Mouse (Mus musculus) thymus, postnatal 36 days (tissue): ENCODE data around the gene Kctd17.

Experiments used
- DNase-seq, 2 experiments: peaks; one replicate each; pipeline ENCODE4 v3.0.0; 2022; ENCODE audit warnings: mixed read lengths in 2 of 2

The Kctd17 gene

DNA sequence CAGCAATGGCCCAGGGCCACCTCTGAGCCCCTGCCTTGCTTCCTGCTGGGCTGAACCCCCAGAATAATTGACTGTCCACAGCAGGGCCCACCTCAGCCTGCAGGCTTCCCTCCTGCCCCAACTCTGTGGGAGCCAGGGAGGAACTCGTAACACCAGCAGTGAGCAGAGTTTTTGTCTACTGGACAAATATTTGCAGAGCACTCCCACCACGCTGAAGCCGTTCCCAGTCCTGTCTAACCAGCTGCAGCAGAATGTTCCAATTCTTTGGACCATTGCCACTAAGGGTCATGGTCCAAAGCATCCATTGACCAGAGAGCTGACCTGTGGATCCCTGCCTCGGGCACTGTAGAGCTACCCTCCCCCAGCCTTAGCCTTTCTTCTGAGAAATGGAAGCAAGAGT lies 11.4 kb upstream of the Kctd17 start:
- no peak for DNase-seq

DNA sequence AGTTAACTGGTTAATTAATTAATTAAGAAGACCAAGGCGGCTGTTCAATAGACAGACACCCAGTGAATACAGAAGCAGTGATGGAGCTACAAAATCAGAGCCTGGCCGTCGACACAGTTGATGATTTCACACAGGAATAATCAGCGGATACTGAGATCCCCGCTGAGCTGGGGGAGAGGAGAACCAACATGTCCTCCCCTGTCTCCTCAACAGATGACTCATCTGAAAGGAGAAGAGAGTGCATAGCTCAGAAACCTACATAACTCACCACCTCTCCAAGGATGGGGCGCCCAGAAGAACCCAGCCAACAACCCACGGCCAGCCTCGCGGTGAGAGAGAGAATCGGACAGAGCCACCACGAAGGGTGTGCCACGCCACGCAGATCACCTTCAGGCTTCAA lies 8.0 kb upstream of the Kctd17 start:
- no peak for DNase-seq

DNA sequence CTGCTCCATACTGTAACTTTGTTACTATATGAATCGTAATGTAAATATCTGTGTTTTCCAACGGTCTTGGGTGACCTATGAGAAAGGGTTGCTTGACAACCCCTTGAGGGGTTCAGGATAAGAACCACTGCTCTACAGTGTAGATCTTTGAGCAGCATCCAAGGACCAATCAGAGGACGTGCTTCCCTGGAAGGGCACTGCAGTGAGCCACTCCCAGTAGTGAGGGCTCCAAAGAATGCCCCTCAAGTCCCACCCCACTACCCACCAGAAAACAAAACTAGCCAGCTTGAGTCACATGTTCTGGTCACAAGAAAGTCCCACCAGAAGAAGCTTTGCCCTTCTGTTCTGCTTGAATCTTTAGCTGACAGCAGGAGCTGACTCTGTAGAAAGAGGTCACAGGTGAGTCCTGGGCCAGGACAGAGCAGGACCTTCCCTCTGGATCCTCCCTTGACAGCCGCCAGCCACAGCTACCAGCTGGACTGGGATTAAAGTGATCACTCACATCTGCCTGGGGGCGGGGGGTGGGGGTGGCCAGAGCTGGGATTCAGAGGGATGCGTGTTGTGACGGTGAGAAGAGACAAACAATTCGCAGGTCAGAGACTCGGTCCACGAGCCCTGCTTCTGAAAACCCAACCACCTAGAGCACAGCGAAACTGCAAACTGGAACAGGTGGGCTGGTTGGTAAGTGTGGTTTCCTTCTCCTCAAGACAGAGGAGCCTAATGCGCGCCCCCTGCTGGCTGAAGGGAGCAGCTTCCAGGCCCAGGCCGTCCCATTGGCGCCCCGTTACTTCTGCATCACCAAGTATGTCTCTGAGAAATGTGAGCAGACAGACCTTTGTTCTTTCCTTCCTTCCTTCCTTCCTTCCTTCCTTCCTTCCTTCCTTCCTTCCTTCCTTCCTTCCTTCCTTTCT lies 6.1 kb upstream of the Kctd17 start:
- DNase-seq = peak; percentile 86 to 87

DNA sequence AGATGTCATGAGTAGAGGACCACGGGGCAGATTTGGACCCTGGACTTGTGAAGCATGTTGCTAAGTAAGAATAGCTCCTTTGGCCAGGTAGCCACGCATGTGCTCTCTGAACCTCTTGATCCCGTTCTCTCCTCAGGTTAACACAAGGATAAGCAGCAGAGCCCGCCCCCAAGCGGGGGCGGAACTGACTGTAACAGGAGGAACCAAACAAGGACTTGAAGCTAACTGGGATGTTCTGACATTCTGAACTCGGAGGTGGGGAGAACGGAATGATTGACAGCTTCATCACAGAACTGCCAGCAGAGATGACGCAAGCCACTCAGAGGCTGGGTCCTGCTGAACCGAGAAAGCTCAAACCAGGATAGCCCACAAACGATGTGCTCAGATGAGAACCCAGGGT lies 3.9 kb upstream of the Kctd17 start:
- DNase-seq = no peak

DNA sequence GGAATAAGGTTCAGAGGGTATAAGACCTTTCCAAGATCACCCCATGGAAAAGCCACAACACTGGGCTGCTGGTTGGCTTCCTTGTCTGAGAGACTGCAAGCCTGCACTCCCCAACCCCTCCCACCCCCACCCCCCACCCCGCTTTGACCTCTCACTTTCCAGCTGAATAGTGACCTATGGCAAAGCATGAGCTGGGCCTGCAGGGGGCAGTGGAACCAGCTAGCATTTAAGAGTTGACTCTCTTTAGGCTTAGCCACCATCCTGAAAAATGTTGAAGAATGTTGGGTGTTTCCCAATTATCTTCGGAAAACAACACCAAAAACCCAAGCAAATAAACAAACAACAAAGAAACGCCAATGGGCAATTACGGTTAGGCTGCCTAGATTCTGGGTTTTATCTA lies 3.1 kb upstream of the Kctd17 start:
- DNase-seq = no peak

DNA sequence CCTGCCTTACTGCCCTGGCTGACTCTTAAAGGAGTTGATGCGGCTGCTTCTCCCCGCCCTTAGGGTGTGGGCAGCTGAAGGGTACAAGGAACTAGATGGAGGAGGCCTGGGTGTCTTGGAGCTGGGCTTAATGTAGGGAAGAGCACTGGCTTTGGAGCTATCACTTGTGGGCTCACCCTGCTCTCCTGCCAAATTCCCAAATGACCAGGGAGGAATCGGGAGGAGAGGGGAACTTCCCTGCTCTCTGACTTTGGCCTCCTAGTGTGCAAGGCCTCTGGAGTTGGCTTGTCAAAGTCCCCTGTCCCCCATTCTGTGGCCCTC lies 735 bp downstream of the Kctd17 start:
- no peak for DNase-seq

DNA sequence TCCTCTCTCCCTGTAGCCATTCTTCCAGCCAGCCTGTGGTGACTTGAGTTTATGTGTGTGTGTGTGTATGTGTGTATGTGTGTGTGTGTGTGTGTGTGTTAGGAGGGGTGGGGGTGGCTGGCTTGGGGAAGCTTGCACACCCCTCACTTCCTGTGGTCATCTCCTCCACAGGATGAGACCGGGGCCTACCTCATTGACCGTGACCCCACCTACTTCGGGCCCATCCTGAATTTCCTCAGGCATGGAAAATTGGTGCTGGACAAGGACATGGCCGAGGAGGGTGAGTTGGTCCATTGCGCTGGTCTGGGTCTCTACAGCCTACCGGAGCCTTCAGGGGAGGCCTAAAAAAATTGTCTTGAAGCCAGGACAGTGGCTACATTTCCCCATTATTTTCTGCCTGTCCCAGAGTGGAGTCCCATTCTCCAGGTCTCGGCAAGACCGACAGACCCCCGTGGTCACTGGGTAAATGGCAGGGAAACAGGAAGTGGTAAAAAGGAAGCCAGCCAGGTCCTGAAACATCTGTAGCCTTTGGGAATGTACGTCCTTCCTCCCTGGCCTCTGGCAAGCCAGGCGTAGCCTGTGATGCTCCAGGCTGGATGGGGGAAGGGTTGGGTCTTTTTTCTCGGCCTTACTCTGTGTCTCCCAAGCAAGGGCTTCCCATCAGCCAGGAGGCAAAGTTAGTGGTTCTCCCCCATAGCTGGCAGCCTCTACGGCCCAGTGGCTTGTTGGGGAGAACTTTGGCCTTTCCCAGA lies 1.7 kb downstream of the Kctd17 start:
- no peak for DNase-seq

DNA sequence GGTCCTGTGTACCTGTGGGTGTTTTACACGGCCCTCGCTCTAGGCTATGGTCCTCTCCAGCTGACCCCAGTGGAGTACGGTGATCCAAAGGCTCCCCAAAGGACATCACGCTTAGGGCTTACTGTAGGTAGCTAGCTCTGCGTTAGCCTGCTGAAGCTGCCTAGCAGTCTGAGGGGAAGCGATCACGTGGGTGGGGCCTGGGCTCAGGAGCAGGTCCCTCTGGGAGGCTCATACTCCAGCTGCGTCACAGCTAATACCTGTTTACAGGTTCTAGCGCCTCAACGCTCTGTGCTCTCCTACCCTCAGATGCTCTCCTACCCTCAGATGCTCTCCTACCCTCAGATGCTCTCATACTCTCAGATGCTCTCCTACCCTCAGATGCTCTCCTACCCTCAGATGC lies 2.5 kb downstream of the Kctd17 start:
- no peak for DNase-seq

DNA sequence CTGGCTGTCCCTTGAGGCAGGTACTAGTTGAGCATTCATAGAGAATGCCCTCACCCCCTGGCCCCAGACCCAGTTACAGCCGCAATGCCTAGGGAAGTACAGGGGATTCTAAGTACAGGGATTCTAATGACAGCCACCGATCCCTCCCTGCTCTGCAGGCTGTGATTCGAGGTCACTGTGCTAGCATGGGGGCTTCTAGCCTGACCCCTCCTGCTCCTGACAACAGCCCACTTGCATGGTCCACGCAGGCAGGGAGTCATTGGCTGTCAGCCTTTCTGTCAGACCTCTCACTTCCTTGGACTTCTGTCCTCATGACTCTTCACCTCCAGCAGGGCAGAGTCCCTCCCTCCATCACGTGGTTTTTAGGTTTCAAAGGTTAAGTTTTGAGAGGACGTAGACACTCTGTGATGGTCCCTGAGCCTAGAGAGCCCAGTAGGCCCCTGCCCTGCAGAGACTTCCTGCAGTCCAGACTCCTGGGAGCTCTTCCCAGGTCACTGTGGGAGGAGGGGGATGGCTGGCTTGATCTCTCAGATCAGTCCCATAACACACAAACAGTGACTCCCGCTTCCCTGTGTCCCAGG lies 3.3 kb downstream of the Kctd17 start:
- no peak for DNase-seq

DNA sequence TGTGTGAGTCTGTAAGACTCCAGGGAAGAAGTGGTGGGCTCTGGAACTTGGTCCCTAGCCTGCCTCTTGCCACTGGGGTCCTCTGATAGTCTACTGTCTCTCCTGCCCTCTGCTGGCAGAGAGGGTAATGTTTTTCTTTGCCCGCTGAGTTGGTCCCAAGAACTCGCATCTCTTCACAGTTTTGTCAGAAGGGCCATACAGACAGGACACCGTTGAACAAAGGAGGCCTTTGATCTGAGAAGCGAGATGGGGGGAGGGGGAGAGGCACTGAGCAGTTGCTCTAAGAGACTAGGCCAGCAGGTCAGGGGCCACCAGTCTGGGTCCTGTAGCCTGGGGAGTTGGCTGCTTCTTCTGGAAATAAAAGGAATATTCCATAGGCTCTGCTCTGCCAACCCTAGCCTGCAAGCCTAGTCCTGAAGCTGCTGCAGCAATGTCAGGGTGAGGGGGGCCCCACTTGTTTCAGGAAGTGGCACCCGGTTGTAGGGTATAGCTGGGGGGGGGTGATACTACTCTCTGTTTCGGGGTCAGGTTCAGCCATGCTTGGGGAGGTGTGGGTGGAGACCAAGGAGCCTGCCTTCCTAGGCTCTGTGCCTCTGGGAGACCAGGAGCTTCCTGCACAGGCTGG lies 6.6 kb downstream of the Kctd17 start:
- DNase-seq = peak; percentile 28 to 41

DNA sequence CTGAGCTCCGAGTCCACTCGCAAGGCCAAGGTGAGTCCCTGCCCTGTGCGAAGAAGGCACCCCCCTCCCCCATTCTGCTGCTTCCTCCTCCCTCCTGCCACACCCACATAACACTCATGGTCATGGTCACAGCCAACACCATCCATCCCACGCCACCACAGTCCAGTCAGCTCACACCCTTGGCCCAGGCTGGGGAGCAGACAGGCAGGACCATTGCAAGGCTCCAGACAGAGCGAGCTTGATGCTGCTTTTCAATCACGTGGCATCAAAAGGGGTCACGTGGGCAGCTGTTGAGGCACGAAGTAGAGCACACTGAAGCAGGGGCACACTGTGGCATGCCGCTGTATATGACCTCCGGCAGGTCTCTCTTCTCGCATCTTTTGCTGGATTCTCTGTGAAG lies 7.3 kb downstream of the Kctd17 start:
- no peak for DNase-seq

DNA sequence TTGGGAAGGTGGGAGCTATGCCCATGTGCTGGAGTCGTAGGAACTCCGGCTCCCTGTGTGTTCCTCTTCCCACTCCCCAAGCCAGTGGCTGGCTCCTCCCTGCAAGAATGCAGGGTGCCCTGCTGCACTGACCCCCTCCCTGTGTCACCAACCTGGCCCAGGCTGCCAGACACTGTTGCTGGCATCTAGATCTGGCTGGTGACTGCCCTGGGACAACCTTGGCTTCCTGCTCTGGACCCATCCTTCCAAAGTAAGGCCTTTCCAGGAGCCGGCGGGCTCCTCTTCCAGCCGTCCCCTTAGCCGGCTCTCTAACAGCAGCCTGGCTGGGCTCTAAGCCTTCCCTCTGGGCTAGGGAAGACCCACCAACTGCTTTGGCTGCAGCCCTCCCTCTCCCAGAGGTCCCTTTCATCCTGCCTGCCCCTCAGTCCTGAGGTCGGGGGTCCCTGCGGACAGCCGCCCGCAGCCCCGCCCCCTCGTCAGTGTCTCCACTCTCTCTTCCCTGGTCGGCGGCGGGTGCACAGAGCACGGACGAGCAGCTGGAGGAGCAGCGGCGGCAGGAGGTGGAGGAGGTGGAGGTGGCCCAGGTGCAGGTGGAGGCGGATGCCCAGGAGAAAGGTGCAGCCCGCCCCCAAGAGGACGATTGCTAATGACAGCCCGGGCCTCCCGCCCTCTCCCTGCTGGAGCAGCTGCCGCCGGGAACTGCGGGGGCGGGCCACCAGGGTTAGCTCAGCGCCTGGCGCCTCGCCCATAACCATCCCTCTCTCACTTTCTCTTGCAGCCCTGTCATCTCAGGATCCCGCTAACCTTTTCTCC lies 8.2 kb downstream of the Kctd17 start:
- peak; percentile 19 to 47 for DNase-seq

DNA sequence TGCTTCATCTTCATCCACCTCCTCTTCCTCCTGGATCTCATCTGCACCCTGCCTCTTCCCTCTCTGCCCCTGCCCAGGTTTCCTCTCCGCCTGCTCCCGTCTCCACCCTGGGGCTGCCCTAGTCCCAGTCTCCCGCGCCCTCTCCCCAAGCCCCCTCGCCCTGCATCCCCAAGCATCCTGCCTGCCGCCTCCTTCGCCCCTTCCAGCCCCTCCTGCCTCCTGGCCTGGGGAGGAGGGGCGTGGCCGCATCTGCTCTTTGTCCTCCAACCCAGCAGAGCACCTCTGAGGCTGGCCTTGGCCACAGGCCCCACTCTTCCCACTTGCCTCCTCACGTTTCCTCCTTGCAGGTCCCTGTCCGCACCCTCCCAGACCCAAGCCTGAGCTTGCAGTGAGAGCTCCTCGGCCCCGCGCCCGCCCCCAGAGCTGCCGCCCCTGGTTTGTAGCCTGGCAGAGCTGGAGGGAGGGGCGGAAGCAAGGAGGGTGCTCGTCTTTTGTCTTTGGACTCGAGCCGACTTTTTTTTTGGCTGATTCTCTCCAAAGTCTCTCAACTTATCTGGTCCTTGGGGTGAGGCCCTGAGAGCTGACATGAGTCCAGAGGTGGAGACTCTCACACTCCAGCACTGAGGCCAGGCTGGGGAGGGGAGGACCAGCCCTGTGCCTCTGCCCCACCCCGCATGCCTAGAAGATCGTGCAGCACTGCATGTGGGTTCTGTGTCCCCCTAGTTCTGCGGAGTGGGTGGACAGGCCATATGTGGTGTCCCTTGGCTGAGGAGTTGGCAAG lies 9.1 kb downstream of the Kctd17 start:
- DNase-seq = no peak

DNA sequence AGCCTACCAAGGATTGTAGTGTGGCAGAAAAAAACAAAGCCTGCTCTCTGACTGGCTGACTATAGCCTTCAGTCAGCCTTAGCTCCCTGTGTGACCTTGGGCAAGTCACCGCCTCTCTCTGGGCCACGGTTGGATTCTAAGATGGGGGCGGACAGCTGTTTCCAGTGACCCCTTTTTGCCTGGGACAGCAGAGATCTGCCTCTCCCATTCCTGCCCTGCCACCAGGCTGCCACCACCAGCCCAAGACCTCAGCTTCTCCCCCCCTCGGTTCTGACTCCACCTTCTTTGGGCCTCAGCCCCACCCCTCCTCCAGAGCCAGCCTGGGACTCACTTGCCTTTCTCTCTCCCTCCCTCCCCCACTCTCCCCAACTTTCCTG lies 9.6 kb downstream of the Kctd17 start:
- DNase-seq = no peak

DNA sequence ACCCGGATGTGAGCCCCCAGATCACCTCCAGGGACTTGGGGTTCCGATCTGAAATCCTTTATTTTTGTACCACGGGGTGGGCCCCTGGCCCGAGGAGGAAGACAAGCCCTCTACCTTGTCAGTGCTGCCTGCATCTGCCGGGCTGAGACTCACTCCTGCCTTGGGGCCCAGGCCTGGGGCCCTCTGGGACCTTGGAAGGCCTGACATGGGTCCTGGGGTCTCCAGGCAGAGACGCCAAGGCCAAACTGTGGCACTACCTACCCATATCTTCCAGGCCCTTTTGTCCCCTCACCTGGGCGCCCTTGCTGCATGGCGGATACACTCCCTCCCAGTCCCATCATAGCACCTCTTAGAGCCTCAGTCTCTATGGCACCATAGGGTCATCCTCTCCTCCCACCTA lies 10.1 kb downstream of the Kctd17 start:
- no peak for DNase-seq

DNA sequence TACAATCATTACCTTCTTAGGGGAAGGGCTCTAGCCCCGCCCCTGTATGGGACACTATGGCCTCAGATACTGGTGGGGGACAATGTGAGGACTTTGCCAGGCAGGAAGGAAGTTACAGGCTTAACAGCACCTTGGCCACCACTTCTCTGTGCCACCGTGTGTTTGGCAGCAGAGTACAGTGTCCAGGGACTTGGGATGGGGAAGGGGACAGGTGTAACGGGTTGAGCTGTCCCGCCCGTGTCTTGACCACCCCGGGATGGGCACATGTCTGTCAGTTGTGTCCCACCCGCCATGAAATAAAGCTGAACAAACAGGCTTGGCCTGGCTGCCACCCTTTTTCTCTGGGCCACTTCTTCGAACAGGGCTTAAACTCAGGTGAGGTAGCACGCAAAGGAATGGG lies 10.6 kb downstream of the Kctd17 start:
- no peak for DNase-seq

DNA sequence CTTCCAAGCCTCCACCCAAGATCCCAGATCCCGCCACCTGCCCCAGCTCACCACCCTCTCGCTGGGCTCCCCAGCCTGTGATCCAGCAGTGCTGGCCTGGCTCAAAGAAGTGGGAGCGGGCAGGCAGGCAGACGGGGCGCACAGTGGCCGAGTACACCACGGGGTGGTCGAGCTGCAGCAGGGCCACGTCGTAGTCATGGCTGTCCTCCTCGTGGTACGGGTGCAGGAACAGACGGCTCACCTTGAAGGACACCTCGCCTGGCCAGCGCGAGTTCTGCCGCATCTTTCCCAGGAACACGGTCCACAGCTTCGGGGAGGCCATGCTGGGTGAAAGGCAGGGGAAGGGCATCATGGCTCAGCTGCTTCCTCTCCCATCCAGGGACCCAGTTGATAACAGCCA lies 13.9 kb downstream of the Kctd17 start:
- DNase-seq = no peak

DNA sequence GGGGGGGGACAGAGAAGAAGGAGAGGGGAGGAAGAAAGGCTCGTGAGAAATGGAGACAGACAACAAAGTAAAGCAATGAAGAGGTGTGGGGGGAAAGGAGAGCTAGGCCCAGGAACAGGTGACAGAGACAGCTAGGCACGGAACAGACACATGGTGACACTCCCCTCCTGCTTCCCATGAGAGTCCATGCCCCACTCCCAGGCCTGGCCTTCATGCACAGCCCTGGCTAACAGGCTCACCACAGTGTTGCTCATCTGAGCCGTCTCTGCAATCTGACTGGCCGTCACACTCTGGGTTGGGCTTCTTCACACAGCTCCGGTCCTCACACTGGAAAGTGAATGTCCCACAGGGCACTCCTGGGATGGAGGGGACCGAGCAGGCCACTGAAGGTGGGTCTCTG lies 15.5 kb downstream of the Kctd17 start:
- DNase-seq = no peak

DNA sequence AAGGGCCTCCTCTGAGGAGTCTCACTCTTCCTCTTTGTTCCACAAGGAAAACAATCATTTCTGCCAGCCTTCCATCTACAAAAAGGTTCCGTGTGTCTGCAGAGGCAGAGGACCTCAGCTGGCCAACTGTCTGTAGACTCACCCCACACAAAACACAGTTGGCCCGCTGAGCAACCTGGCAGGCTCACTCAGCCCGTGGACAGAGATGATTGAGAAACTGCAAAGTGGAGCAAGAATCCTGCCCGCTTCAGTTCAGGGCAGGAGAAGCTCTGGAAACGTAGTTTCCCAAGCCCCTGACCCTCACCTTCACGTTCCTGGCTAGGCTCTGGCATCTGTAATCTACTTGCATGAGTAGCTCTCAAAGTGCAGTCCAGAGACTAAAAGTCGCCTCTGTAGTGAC lies 18.8 kb downstream of the Kctd17 start:
- no peak for DNase-seq

DNA sequence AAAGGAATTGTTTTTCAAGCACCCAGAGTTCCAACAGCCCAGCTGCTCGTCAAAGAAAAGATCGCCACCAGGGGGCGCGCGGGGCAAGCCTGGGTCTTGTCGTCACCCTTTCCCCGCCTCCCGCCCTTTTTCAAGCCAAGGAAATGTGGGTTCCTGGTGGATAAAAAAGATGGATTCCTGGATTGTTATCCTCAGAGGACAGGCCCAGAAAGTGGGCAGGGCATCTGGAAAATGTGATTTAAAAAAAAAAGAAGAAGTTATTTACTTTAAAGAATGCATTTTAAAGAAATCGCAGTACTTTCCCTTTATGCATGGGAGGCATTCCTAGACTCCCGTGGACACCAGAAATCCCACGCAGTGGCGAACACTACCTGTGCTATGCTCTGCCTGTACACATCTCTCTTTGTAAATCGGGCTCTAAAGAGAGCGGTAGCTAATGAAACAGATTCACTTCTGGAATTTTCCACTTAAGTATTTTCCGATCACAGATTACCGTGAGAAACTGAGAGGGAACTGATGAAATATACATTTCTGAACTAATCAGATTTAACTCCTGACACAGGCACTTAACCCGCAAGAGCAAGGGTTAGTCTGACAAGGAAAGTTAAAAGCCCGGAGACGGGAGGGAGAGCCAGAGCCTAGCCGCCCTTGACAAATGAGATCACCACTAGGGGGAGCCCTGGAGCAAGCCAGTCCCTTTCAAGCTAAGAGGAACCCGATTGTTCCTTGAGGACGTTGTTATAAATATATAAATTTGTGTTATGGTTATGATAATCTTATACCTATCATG lies 19.6 kb downstream of the Kctd17 start:
- peak; percentile 83 to 89 for DNase-seq

DNA sequence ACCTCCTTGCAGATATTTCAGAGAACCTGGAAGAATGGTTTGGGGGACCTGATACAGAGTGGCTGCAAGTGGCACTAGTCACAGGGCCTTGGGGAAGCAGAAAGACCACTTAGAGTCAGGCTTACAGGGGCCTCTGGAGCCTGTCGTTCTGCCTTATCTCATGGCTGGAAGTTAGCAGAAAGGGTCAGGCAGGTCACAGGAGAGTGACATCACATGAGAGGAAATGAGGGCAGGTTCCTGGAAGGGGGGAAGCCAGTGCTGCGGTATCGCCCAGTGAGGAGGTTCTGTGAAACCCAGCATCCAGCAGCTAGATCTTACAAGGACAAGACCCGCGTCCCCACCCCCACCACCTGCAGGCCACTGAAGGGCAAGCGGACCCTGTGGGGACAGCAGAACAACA lies 20.8 kb downstream of the Kctd17 start:
- no peak for DNase-seq
